Mouse (Mus musculus) embryonic facial prominence, embryonic 12.5 days (tissue): Measurements from ENCODE around the gene Dnaaf1. TPM values are rescaled to one million over a fixed set of nuclear protein-coding genes. Genes with fewer than 3 reads are reported as not detected.
A peak's percentile ranks its signal among the peaks of the same experiment; 100 is the strongest.

Experiments
- ATAC-seq: fragments of 200-750 bp; cut with Nextera tagmentation; 2 replicates; pipeline ENCODE4 v1.8.0; 2017; ENCODE audit not compliant: insufficient number of reproducible peaks, insufficient read depth, low FRiP score, low TSS enrichment
- H3K27ac ChIP-seq: fragments of 300-500 bp; sonication (generic); 2 replicates; pipeline ENCODE4 v1.5.1; 2016; ENCODE audit warnings: mild to moderate bottlenecking
- H3K27me3 ChIP-seq: fragments of 300-500 bp; sonication (generic); 2 replicates; pipeline ENCODE4 v1.6.1; 2016; ENCODE audit warnings: mild to moderate bottlenecking, moderate library complexity
- H3K36me3 ChIP-seq: fragments of 300-500 bp; sonication (generic); 2 replicates; pipeline ENCODE4 v1.6.1; 2016; ENCODE audit warnings: mild to moderate bottlenecking
- H3K4me1 ChIP-seq: fragments of 300-500 bp; sonication (generic); 2 replicates; pipeline ENCODE4 v1.6.1; 2016
- H3K4me2 ChIP-seq: fragments of 300-500 bp; sonication (generic); replicated peaks from 2 replicates; pipeline ENCODE4 v1.6.1; 2016; ENCODE audit warnings: mild to moderate bottlenecking, moderate library complexity
- H3K4me3 ChIP-seq: fragments of 300-500 bp; sonication (generic); 2 replicates; pipeline ENCODE4 v1.5.1; 2016; ENCODE audit warnings: mild to moderate bottlenecking
- H3K9ac ChIP-seq: fragments of 300-500 bp; sonication (generic); 2 replicates; pipeline ENCODE4 v1.6.1; 2016; ENCODE audit warnings: mild to moderate bottlenecking, moderate library complexity
- H3K9me3 ChIP-seq: fragments of 300-500 bp; sonication (generic); 2 replicates; pipeline ENCODE4 v1.6.1; 2016; ENCODE audit warnings: mild to moderate bottlenecking, moderate library complexity
- WGBS: fragments of 180-500 bp; shearing (Covaris S2); methylation state at CpG from one replicate; pipeline ENCODE4 v1.1.7; 2016; 5-methylcytosine and 5-hydroxymethylcytosine counted together
- polyA plus RNA-seq: library from polyadenylated mRNA; unstranded; fragments of >200 nt; fragmentation: Nextera tagmentation; extraction: Ambion mirVana; gene quantifications from 2 replicates; pipeline ENCODE4 v1.2.1, GENCODE M21; 2016

Gene Dnaaf1
- polyA plus RNA-seq, 1 experiment from 2014 or later = 0.09 TPM

DNA sequence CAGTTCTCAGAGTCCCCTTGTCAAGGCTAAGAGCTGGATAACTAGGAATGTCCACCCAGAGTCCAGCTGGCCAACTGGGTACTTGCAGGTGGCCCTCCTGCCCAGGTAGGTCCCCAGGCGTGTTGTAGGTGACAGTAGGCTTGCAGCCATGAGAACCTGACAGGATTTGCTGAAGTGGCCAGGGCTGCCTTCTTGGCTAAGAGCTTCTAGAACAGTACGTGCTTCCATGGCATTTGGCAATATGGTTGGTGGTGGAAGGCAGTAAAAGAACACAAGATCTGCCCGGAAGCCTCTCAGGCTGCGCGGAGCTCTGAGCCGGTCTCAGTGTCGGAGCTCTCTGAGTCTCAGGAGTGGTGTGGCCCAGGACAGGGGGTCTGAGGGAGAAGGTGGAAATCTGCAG is 49.9 kb downstream of the Dnaaf1 start:
- Histone ChIP-seq H3K27ac (no peak overlapping the region), H3K4me1 (peaks cover 11% of the 10 kb centered on the region), H3K27me3 (no peaks in the 10 kb centered on the region), H3K9ac (no peak overlapping the region), H3K4me2 (no peak overlapping the region), H3K4me3 (no peak overlapping the region), H3K9me3 (no peaks in the 10 kb centered on the region), H3K36me3 (no peaks in the 10 kb centered on the region)
- no peak for ATAC-seq
- 91% methylated on average over 7 of the region's 7 CpGs for WGBS

DNA sequence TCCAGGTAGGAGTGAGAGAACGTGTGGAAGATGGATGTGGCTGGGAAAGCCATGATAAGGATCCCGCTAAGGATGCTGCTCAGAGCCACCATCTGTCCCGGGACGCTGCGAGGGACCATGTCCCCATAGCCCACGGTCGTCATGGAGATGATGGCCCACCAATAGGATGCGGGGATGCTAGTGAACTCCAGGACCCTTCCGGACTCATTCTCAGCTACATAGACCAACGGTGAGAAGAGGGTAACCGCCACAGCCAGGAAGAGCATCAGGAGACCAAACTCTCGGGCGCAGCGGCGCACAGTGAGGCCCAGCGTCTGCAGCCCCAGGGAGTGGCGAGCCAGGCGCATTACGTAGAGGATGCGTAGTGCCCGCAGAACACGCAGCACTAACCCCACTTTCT is 50.8 kb downstream of the Dnaaf1 start:
- H3K4me2 ChIP-seq = no peak overlapping the region
- no peak overlapping the region for H3K27ac ChIP-seq
- no peak overlapping the region for H3K9ac ChIP-seq
- 85% methylated on average over 22 of the region's 22 CpGs for WGBS
- H3K27me3 ChIP-seq = no peaks in the 10 kb centered on the region
- H3K4me1 ChIP-seq = peaks cover 14% of the 10 kb centered on the region
- no peaks in the 10 kb centered on the region for H3K36me3 ChIP-seq
- ATAC-seq = no peak
- H3K9me3 ChIP-seq = no peaks in the 10 kb centered on the region
- H3K4me3 ChIP-seq = no peak overlapping the region

DNA sequence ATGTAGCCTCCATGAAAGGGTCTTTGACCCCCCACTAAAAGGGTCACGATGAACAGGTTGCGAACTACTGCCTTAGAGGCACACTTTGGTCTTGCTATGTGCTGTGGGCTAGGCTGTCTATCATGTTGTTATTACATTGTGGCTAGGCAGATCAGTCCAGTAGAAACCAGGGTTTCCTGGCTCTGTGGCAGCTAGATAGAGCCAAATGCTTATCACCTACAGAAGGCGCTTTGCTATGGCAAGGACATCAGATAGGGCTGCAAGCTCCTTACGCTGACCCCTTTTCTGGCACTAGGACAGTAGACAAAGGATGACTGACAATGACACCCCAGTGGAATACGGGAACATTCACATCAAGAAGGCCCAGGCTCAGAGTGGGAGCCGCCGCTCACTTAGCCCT is 52.2 kb downstream of the Dnaaf1 start:
- Histone ChIP-seq H3K27ac (no peak overlapping the region), H3K36me3 (no peaks in the 10 kb centered on the region), H3K27me3 (0 out of 2 replicates have a peak, but pooled peaks cover 3% of the 10 kb centered on the region), H3K4me1 (peaks cover 18% of the 10 kb centered on the region), H3K4me2 (no peak overlapping the region), H3K4me3 (no peak overlapping the region), H3K9me3 (no peaks in the 10 kb centered on the region), H3K9ac (no peak overlapping the region)
- WGBS = 81% methylated on average over 7 of the region's 7 CpGs
- no peak for ATAC-seq

DNA sequence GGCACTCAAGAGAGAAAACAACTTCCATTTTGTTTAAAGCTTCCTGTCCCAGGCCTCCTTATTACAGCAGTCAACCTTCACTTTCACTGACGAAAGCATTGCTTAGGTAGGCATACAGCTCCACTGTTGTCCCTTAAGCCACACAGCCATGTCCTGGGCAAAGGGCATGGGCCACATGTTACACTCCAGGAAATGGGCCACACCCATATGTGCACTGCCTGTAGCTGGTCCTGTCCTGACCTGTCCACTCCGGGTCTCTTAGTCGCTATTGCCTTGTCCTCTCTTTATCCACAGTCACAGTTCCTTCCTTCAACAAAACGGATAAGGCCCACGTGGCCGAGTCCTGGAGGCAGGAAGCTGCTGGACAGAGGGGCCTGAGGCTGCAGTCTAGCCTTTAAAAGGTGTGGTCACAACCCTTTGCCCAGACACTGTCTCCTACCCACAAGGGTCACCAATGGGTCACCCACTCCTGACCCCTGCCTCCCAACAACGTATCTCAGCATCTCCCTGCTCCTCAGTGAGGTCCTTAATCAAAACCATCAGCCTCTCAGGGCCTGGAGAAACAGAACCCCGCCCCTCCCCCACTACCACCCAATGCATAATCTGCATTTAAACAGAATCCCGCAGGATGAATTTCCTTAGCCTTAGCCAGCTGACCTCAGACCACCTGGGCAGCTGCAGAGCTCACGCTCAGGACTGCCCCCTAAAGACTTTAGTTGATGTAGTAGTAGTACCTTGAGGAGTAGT is 52.8 kb downstream of the Dnaaf1 start:
- Histone ChIP-seq H3K9ac (no peak overlapping the region), H3K4me3 (no peak overlapping the region), H3K27me3 (peaks cover 8% of the 10 kb centered on the region), H3K4me1 (peaks cover 18% of the 10 kb centered on the region), H3K4me2 (no peak overlapping the region), H3K36me3 (no peaks in the 10 kb centered on the region), H3K27ac (no peak overlapping the region), H3K9me3 (no peaks in the 10 kb centered on the region)
- 21% methylated on average over 10 of the region's 10 CpGs for WGBS
- no peak for ATAC-seq

DNA sequence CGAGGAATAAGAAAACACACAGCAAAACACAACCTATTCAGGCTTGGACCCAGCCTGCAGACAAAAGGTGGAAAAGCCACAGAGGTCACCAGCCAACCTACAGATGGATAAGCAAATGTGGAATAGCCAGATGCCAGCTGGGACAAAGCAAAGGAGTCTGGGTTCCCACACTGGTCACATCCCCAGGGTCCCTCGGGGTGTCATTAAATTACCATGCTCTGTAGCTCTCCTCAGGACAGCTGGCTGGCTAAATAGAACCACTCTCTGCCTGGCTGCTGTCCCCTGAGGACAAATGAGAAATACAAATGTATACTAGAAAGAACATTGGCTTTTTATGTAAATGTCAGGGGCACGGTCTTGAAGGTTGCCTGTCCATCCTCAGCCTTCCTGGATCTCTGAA is 55.8 kb downstream of the Dnaaf1 start:
- no peak for ATAC-seq
- H3K4me2 ChIP-seq = no peak overlapping the region
- WGBS = 31% methylated on average over 3 of the region's 3 CpGs
- peaks cover 32% of the 10 kb centered on the region for H3K4me1 ChIP-seq
- H3K27me3 ChIP-seq = peaks cover 27% of the 10 kb centered on the region
- no peak overlapping the region for H3K4me3 ChIP-seq
- H3K27ac ChIP-seq = no peak overlapping the region
- no peaks in the 10 kb centered on the region for H3K36me3 ChIP-seq
- no peak overlapping the region for H3K9ac ChIP-seq
- no peaks in the 10 kb centered on the region for H3K9me3 ChIP-seq

DNA sequence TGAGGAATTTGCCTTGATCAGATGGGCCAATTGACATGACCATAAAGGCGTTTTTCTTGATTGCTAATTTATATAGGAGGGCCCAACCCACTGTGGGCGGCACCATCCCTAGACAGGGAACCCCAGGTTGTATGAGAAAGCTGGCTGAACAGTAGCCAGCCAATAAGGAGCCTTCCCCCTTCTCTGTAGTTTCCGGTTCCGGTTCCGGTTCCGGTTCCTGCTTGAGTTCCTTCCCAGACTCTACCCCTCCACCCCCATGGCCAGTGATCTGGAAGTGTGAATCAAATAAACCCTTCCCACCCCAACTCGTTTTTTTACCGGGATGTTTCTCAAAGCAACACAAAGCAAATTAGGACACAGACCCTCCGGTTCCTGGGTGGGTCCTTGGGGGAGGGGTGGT is 57.2 kb downstream of the Dnaaf1 start:
- Histone ChIP-seq H3K9ac (no peak overlapping the region), H3K4me2 (no peak overlapping the region), H3K4me3 (no peak overlapping the region), H3K27me3 (peaks cover 27% of the 10 kb centered on the region), H3K27ac (no peak overlapping the region), H3K36me3 (no peaks in the 10 kb centered on the region), H3K4me1 (peaks cover 32% of the 10 kb centered on the region), H3K9me3 (no peaks in the 10 kb centered on the region)
- 83% methylated on average over 9 of the region's 9 CpGs for WGBS
- ATAC-seq = no peak

DNA sequence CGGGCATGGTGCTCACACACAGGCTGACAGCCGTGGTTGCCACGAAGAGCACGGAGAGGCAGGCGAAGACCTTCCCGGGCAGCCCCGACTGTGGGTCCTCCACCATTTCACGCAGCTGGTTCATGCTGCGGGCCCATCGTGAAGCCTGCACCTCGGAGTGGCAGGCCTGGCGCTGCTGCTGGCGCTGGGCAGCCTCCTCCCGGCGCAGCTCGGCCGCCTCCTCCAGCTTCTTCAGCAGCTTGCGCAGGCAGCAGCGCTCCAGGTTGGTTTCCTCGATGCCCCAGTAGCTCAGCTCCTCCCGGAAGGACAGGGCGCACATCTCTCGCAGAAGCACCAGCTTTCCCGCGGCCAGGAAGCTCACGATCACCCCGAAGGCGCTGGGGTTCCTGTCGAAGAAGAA is 57.9 kb downstream of the Dnaaf1 start:
- Histone ChIP-seq H3K27me3 (peaks cover 27% of the 10 kb centered on the region), H3K9ac (no peak overlapping the region), H3K36me3 (no peaks in the 10 kb centered on the region), H3K4me3 (no peak overlapping the region), H3K4me1 (peaks cover 27% of the 10 kb centered on the region), H3K27ac (no peak overlapping the region), H3K9me3 (no peaks in the 10 kb centered on the region), H3K4me2 (no peak overlapping the region)
- no peak for ATAC-seq
- 48% methylated on average over 29 of the region's 29 CpGs for WGBS

DNA sequence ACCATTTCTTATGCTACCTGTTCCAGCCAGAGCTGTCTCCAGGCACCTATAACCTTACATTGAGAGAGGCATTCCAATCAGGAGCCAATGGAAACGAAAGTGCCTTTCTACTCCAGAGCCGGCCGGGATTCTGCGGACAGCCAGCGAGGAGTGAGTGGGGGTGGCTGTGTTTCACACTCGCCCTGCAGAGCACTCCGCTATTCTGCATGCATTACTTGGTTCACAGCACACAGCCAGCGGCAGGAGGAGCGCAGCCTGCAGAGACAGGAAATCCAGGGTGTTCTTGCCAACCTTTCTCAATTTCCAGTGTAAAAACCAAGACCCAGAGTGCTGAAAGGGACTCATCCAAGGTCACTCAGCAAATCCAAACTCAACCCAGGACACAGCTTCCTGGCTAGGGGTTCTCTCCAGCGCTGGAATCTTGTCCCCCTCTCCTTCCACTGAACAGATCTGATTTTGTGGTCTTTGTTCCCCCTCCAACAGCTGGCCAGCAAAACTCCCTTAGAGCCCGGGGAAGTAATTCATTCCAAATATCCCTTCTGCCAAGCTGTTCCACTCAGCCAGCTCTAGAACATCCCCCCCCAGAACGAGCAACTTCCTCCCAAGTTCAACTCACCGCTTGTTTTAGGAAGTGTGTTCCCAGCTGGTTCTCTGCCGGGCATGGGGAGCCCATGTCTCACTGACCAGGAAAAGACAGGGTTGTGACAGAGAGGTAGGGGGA is 59.7 kb downstream of the Dnaaf1 start:
- Histone ChIP-seq H3K4me3 (no peak overlapping the region), H3K27ac (peak overlapping the region; percentile 14; the same call in 1 of the 2 replicates), H3K36me3 (no peaks in the 10 kb centered on the region), H3K4me2 (no peak overlapping the region), H3K4me1 (peaks cover 21% of the 10 kb centered on the region), H3K9me3 (no peaks in the 10 kb centered on the region), H3K9ac (no peak overlapping the region), H3K27me3 (peaks cover 27% of the 10 kb centered on the region)
- 26% methylated on average over 14 of the region's 14 CpGs for WGBS
- no peak for ATAC-seq

DNA sequence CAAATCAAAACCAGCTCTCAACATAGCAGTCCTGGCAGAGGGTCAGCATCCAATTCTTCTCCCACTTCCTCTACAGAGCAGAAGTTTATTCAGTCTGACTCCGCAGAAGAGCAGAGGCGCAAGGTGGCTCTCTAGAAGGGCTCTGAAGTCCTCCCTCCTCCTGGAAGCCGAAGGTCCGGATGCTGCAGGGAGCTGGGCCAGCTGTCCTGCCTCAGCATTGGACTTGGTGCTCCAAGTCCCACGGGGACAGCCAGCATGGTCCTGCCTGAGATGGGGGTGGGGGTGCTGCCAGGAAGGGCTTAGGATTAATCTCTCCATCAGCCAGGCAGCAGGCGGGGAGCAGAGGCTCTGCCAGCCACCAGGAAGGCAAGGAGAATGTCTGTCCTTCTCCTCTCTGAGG is 60.3 kb downstream of the Dnaaf1 start, which contains the start of gene Kcng4:
Gene Kcng4 (minus strand): TSS at position 303 of the 400 bp plus-strand sequence.
- Histone ChIP-seq H3K27ac (peak within 1 kb of the TSS; percentile 14; the same call in 1 of the 2 replicates), H3K9ac (no peak within 1 kb of the TSS), H3K9me3 (no peaks in the 10 kb centered on the region), H3K4me3 (no peak within 1 kb of the TSS), H3K4me1 (peaks cover 21% of the 10 kb centered on the region), H3K27me3 (peaks cover 27% of the 10 kb centered on the region), H3K4me2 (no peak within 1 kb of the TSS), H3K36me3 (no peaks in the 10 kb centered on the region)
- ATAC-seq = no peak
- 36% methylated on average over 6 of the region's 6 CpGs for WGBS

DNA sequence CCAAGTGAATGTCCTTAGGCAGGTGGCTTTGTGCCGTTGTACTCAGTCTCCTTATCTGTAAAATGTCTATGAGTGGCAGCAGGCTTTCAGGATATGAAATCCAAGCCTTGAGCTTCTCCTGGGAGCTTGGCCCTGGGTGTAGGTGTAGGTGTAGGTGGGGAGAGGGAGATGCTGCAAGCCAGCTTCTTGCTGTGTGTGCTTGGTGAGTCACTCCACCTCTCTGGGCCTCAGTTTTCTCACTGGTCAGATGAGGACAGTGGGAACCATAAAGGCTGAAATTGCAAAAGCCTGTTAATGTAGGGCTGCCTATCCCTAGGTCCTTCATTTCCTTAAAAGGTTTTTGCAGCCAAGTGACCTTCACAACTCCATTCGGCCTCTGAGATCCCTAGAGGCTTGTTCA is 60.9 kb downstream of the Dnaaf1 start:
- ATAC-seq = no peak
- Histone ChIP-seq H3K36me3 (no peaks in the 10 kb centered on the region), H3K9ac (no peak overlapping the region), H3K27ac (no peak overlapping the region), H3K27me3 (peaks cover 27% of the 10 kb centered on the region), H3K4me3 (no peak overlapping the region), H3K4me1 (peaks cover 16% of the 10 kb centered on the region), H3K9me3 (no peaks in the 10 kb centered on the region), H3K4me2 (no peak overlapping the region)
- 48% methylated on average over 2 of the region's 2 CpGs for WGBS

DNA sequence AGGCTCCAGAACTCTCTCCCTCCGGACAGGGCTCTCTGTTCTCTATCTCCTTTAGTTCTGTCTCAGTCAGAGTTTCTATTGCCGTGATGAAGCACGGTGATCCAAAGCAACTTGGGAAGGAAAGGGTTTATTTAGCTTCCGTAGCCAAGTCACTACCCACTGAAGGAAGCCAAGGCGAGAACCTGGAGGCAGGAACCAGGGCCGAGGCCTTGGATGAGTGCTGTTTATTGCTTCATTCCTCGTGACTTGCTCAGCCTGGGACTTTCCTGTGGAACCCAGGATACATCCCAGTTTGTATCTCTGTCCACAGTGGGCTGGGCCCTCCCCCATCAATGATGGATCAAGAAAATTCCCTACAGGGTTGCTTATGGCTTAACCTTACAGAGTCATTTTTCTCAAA is 61.7 kb downstream of the Dnaaf1 start:
- Histone ChIP-seq H3K4me3 (no peak overlapping the region), H3K27me3 (peaks cover 27% of the 10 kb centered on the region), H3K27ac (no peak overlapping the region), H3K36me3 (no peaks in the 10 kb centered on the region), H3K9me3 (no peaks in the 10 kb centered on the region), H3K4me1 (peaks cover 13% of the 10 kb centered on the region), H3K4me2 (no peak overlapping the region), H3K9ac (no peak overlapping the region)
- WGBS = 60% methylated on average over 7 of the region's 7 CpGs
- ATAC-seq = no peak

DNA sequence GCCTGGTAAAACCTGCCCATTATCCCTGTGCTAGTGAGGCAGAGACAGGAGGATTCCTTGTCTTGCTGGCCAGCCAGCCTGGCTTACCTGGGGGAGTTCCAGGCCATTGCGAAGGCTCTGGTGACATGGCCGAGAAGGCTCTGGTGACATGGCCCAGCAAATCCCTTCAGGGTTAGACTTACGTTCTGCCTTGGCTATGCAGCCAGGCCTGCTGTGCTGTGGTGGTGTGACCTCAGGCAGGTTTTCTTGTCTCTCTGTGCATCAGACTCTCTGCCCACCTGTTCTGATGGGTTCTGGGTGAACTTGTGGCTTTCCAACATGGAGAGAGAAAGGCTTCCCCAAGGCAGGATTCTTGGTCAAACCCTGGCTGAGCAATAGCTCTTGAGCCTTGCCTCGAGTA is 62.3 kb downstream of the Dnaaf1 start:
- no peaks in the 10 kb centered on the region for H3K36me3 ChIP-seq
- H3K9ac ChIP-seq = no peak overlapping the region
- ATAC-seq = no peak
- H3K27ac ChIP-seq = no peak overlapping the region
- no peak overlapping the region for H3K4me3 ChIP-seq
- H3K27me3 ChIP-seq = peaks cover 22% of the 10 kb centered on the region
- H3K4me2 ChIP-seq = no peak overlapping the region
- H3K9me3 ChIP-seq = no peaks in the 10 kb centered on the region
- WGBS = 77% methylated on average over 4 of the region's 4 CpGs
- peaks cover 13% of the 10 kb centered on the region for H3K4me1 ChIP-seq
